Mouse (Mus musculus): ENCODE results near the gene Ly6g.

DNA sequence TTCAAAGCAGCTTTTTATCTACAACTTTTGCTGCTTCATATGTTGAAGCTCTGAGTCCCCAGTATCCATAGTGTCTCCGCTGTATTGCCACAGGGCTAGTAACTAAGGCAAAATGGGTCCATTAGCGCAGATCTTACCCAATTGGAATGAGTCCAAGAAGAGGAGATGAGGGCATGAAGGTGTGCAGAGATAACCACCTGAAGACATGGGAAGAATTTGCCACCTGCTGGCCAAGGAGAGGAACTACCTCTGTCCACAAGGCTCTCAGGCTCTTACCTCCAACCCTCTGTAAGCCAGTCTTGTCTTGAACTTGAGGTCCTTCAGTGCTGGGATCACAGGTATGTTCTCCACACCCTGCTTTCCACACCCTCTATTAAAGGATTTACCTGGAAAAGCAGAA is 34.1 kb downstream of the Ly6g start:
- no peak for TF ChIP-seq POLR2A (IDR thresholded peaks at IDR 0.05; ENCODE audit: control insufficient read depth in 1 of 2, insufficient read depth in 1 of 2, low read depth in 1 of 2, low read length in 2 of 2, poor library complexity in 1 of 2)
- TF ChIP-seq CTCF (IDR thresholded peaks at IDR 0.05 in 2 of 3, conservative IDR thresholded peaks at IDR 0.05 in 1 of 3; ENCODE audit: control insufficient read depth in 1 of 3, insufficient read depth in 1 of 3, low read depth in 2 of 3, low read length in 3 of 3, poor library complexity in 1 of 3, severe bottlenecking in 1 of 3): peak; percentile 24 to 62 (median 43); a peak in 4 of 6 replicates
- no peak for TF ChIP-seq POLR2AphosphoS2 (IDR thresholded peaks at IDR 0.05; ENCODE audit: low read length)
- no peak for TF ChIP-seq MAX (IDR thresholded peaks at IDR 0.05; ENCODE audit: low read length)
- TF ChIP-seq HCFC1 (IDR thresholded peaks at IDR 0.05; ENCODE audit: low read depth, low read length): no peak
- no peak for TF ChIP-seq EP300 (IDR thresholded peaks at IDR 0.05; ENCODE audit: low read depth in 1 of 2, low read length in 2 of 2)
- no peak for TF ChIP-seq MYC (IDR thresholded peaks at IDR 0.05; ENCODE audit: low read depth, low read length)
